Mouse (Mus musculus) adipocyte (in vitro differentiated cells): ENCODE data around the gene Copz1.
"Not testable (repeated sequence)": the region's sequence is repeated elsewhere in the genome, so short reads cannot be mapped to it uniquely, and the experiment has no call there.

Experiments
- DNase-seq: peaks from one replicate; pipeline ENCODE4 v3.0.0-alpha.2; 2016; ENCODE audit warnings: low spot score

The Copz1 gene

GRCm38 (mm10) chr15:103252660-103253059 lies 19.9 kb upstream of the Copz1 start:
- DNase-seq: no peak

DNA sequence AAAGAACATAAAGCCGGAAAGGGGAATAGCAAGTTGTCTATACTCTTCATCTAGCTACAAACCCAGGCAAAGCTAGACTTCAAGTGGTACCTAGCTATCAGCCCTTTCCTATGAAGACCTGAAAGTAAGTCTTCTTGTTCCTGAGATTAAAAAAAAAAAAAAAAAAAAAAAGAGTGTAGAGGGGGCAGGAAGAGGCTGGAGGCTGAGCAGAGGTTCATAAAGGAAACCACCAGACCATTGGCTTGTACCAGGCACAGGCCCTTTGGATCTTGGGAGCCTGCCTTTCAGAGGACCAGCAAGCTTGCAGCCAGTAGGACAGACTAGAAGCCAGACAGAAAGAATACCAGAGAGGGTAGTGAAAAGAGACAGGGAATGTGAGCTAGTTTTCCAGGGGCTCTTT lies 19.2 kb upstream of the Copz1 start:
- DNase-seq: no peak

DNA sequence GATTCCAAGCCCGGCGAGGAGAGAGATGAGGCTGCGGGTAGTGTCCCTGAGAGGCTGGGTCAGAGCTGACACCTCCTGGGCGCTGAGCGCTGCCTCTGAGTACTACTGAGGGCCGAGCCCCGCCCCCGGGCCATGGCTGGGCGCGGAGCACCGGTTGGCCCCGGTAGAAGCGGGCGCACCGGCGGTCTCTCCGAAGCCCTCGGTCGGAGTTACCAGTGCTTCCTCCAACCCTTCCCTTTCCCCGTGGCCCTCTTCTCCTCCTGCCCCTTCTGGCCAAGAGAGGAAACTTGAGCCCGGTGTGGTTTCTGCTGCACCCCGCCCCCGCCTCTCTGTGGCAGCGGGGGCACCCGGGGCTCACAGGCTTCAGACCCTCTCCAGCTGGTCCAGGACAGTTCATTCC lies 17.3 kb upstream of the Copz1 start:
- DNase-seq: no peak

- DNase-seq: no peak
These were observed 16.1 kb upstream of the Copz1 start for GRCm38 (mm10) chr15:103256210-103256986.

GRCm38 (mm10) chr15:103257790-103258728 lies 14.5 kb upstream of the Copz1 start, which contains the start of gene Nfe2:
Gene Nfe2, minus strand, starts transcription at chr15:103258403.
- peak; percentile 52 for DNase-seq

- DNase-seq: no peak
These were observed 13.4 kb upstream of the Copz1 start for GRCm38 (mm10) chr15:103259162-103259561.

DNA sequence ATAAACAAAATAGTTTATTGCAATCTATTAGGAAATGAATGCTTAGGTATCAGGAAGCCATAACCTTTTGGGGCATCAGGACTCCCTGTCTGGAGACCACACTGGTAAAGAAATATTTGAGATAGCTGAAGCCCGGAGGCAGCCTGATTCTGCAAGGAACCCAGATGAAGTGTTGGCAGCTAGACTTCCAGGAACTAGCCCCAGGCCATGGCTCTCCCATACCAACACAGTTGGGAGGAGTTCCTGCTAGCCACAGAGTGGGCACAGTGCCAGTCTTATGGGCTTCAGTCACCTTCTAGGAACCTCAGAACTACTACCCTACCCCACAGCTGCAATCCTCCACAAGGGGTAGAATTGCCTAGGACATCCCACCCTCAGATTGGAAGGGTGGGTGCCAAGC lies 12.5 kb upstream of the Copz1 start:
- DNase-seq: peak; percentile 53

DNA sequence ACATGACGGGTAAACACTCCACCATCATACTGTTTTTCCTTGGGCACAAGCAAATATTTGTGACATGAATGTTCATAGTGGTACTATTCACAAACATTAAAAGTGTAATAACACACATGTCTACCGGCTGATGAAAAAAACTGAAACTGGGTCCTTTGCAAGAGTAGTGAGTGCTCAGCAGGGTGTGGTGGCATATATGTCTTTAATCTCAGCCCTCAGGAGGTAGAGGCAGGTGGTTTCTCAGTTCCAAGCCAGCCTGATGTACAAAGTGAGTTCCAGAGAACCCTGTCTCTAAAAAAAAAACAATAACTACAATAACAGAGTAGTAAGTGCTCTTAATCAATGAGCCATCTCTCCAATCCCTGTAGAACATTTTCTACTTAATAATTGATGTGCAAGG lies 7.7 kb upstream of the Copz1 start:
- DNase-seq: no peak

GRCm38 (mm10) chr15:103268903-103269302 lies 3.6 kb upstream of the Copz1 start:
- no peak for DNase-seq

GRCm38 (mm10) chr15:103275943-103276342 lies 3.4 kb downstream of the Copz1 start:
- not testable (repeated sequence) for DNase-seq

GRCm38 (mm10) chr15:103277949-103278348 lies 5.4 kb downstream of the Copz1 start:
- DNase-seq: no peak

GRCm38 (mm10) chr15:103279750-103280149 lies 7.2 kb downstream of the Copz1 start:
- DNase-seq: peak; percentile 82

DNA sequence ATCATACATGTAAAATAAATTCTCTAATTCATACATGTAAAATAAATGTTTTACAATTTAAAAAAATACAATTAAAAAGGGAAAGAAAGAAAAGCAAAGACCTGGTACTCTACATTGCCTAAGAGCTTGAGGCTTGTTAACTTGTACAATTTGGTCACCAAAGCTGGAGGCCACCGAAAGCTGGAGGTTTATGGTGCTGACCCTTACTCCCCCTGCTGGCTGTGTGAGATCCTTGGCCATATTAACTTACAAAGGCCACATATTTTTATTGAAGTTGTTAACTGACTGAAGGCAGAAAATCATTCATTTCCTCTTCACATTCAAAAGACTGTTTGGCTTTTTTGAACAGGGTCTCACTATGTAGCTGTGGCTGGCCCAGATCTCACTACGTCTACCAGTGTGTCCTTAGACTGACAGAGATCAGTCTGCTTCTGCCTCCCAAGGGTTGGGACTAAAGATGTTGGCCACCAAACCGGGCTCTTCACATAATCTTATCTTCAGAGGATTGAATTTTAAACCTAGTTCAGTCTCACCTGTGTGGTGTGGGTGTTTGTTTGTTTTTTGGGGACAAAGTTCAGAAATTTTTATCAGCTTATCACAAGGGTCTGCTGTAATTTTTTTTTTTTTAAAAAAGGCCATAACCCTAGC lies 8.4 kb downstream of the Copz1 start:
- peak; percentile 86 for DNase-seq

GRCm38 (mm10) chr15:103281465-103282205 lies 9.1 kb downstream of the Copz1 start:
- no peak for DNase-seq

DNA sequence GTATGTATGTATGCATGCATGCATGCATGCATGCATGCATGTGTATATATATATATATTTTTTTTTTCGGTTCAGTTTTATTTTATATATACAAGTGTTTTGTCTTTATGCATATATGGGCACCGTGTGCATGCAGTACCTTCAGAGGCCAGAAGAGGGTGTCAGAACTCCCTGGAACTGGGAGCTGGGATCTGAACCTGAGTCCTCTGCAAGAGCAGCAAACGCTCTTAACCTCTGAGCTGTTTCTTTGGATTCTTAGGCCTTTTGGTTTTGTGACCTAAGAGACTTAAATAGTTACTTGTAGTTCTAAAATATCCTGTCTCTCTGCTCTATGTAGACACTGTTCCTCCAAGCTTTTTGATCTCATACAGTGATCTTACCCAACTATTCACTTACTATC lies 11.6 kb downstream of the Copz1 start:
- DNase-seq: peak; percentile 78

DNA sequence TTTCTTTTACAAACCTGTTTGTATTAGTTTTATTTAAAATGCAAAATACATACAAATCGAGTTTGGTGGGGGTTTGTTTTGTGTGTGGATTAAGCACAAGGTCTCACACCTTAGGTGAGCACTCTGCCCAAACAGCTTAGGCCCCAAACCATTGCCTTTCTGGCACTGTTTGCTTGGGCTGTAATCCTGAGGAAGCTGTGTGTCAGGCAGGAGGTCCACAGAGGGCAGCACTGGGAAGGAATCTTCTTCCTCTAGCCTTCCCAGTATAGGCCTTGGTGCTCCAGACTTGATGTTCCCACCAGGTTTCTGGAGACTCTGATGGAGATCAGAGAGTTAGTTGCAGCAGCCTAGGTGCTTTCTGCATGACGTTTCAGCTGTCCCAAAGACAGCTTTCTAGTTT lies 12.1 kb downstream of the Copz1 start:
- peak; percentile 81 for DNase-seq

DNA sequence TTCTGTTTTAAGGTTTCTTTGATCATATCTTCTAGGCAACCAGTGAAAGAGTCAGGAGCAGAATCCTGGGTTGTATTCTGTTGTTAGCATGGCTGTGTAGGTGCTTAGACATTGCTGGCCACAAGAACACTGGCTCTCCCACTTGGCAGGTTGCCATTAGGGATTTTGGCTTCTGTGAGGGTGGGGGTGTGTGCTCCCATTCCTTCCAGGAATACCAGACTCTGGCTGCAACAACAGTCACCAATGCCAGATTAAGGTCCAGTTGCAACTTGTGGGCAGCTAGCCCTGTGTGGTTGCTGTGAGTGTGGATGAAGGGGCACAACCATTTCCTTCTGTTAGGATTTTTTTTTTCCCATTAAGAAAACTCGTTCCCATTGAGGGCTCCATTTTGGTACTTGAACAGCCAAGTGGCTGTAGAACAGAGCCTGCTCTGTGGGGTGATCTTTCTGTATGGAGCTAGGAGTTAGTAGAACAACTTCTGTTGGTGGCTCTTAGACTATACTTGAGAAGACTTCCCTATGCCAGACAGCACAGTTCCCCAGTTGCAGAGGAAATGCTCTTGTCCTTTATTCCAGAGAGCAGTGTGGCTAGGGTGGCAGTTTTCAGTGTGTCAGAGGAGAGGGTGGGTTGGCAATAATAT lies 13.4 kb downstream of the Copz1 start:
- peak; percentile 99 for DNase-seq

DNA sequence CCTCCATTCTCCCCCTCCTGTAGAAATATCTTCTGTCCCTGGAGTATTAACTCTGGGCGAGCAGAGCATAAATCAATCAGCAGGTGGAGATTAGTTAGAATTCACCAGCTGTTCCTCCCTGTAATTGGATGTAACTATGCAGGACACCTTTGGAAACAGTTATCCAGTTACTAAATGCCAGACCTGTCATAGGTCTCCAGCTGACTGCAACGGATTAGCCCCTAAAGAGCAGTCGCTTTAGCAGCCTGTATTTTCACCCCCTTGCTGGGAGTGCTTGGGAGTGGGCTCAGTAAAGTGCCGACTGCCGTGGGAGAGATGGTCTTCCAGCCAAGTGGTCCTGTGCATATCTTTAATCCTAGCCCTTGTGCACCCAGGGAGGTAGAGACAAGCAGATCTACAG lies 17.1 kb downstream of the Copz1 start:
- no peak for DNase-seq

GRCm38 (mm10) chr15:103290417-103290816 lies 17.9 kb downstream of the Copz1 start:
- DNase-seq: no peak

DNA sequence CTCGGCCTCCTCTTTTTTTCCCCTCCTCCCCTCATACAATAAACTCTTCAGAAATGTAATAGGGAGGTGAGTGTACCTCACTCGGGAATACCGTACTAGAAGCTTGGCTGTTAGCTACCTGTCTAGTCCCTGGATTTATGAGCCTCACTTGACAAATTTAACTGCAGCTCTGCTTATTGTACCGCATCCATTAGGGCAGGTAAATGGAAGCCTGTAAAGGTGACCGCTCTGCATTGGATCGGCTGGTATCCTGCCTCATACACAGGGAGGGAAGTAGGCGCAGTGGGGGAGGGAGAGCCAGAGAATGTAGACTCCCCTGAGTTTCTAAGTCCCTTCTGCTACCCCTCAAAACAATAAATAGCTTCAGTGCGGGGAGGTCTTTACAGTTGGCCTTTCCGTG lies 18.3 kb downstream of the Copz1 start:
- DNase-seq: no peak

- DNase-seq: no peak
These were observed 20.3 kb downstream of the Copz1 start for GRCm38 (mm10) chr15:103292673-103293345.
